Mouse (Mus musculus) lung, adult 2 months (tissue): ENCODE measurements around the gene Srp54a.

ENCODE experiments used
- CTCF ChIP-seq: fragments of 200-500 bp; IDR thresholded peaks from 2 replicates; pipeline ENCODE4 v1.5.1; 2011; ENCODE audit warnings: mild to moderate bottlenecking, low read length, control low read depth; ENCODE audit not compliant: insufficient read depth
- POLR2A ChIP-seq: fragments of 200-500 bp; IDR thresholded peaks from 2 replicates; pipeline ENCODE4 v1.6.1; 2011; ENCODE audit warnings: low read depth, mild to moderate bottlenecking, control low read depth, low read length, borderline replicate concordance; ENCODE audit errors: extremely low read depth

GRCm38 (mm10) chr12:55058865-55059615, 21.0 kb upstream of the Srp54a start:
- no peak for TF ChIP-seq CTCF
- TF ChIP-seq POLR2A, result no peak
